Mouse (Mus musculus): ENCODE measurements at regions not wholly inside any gene's neighbourhood (a gene's known extent, or its start where the extent isn't known, plus 50 kb on each side); places are given as distances from the start of the nearest gene placed in this dataset.

GRCm38 (mm10) chr16:24094566-24094965 lies 105.9 kb upstream of the Bcl6 start:
- no peak for DNase-seq (ENCODE audit: low spot score in 2 of 2)

- no peak for DNase-seq (ENCODE audit: low spot score in 2 of 2)
These were observed 105.0 kb upstream of the Bcl6 start for GRCm38 (mm10) chr16:24093624-24094023.

- DNase-seq (ENCODE audit: low spot score in 2 of 2), result no peak
These were observed 104.2 kb upstream of the Bcl6 start for GRCm38 (mm10) chr16:24092616-24093525.

- no peak for DNase-seq (ENCODE audit: low spot score in 2 of 2)
These were observed 103.5 kb upstream of the Bcl6 start for GRCm38 (mm10) chr16:24092136-24092535.

GRCm38 (mm10) chr16:24090981-24091380 lies 102.3 kb upstream of the Bcl6 start:
- no peak for DNase-seq (ENCODE audit: low spot score in 2 of 2)

GRCm38 (mm10) chr16:24089840-24090762 lies 101.4 kb upstream of the Bcl6 start:
- DNase-seq (ENCODE audit: low spot score in 2 of 2), result no peak

- DNase-seq (ENCODE audit: low spot score in 2 of 2), result no peak
These were observed 95.3 kb upstream of the Bcl6 start for GRCm38 (mm10) chr16:24083966-24084365.

- no peak for DNase-seq (ENCODE audit: low spot score in 2 of 2)
These were observed 91.8 kb upstream of the Bcl6 start for GRCm38 (mm10) chr16:24080471-24080870.

GRCm38 (mm10) chr16:24078622-24079021 lies 90.0 kb upstream of the Bcl6 start:
- DNase-seq (ENCODE audit: low spot score in 2 of 2), result no peak

- no peak for DNase-seq (ENCODE audit: low spot score in 2 of 2)
These were observed 88.8 kb upstream of the Bcl6 start for GRCm38 (mm10) chr16:24077428-24077827.

- DNase-seq (ENCODE audit: low spot score in 2 of 2), result no peak
These were observed 88.1 kb upstream of the Bcl6 start for GRCm38 (mm10) chr16:24076799-24077136.

GRCm38 (mm10) chr16:24076109-24076798 lies 87.6 kb upstream of the Bcl6 start:
- no peak for DNase-seq (ENCODE audit: low spot score in 2 of 2)

- no peak for DNase-seq (ENCODE audit: low spot score in 2 of 2)
These were observed 85.1 kb upstream of the Bcl6 start for GRCm38 (mm10) chr16:24073613-24074244.

GRCm38 (mm10) chr16:24073065-24073464 lies 84.4 kb upstream of the Bcl6 start:
- DNase-seq (ENCODE audit: low spot score in 2 of 2), result no peak

GRCm38 (mm10) chr16:24069411-24069810 lies 80.8 kb upstream of the Bcl6 start:
- DNase-seq (ENCODE audit: low spot score in 2 of 2), result no peak

GRCm38 (mm10) chr16:24068250-24068813 lies 79.7 kb upstream of the Bcl6 start:
- no peak for DNase-seq (ENCODE audit: low spot score in 2 of 2)

- DNase-seq (ENCODE audit: low spot score in 2 of 2), result no peak
These were observed 73.7 kb upstream of the Bcl6 start for GRCm38 (mm10) chr16:24062314-24062713.

- no peak for DNase-seq (ENCODE audit: low spot score in 2 of 2)
These were observed 72.8 kb upstream of the Bcl6 start for GRCm38 (mm10) chr16:24061496-24061895.

- DNase-seq (ENCODE audit: low spot score in 2 of 2), result no peak
These were observed 70.5 kb upstream of the Bcl6 start for GRCm38 (mm10) chr16:24059090-24059600.

GRCm38 (mm10) chr16:24056885-24057531 lies 68.4 kb upstream of the Bcl6 start:
- no peak for DNase-seq (ENCODE audit: low spot score in 2 of 2)
